Mouse (Mus musculus) CH12.LX (cell line): ENCODE results near the gene Pbrm1. TPM values are rescaled to one million over a fixed set of nuclear protein-coding genes. Genes with fewer than 3 reads are reported as not detected.

Experiments used
- DNase-seq: peaks from one replicate; pipeline ENCODE4 v3.0.0-alpha.2; 2013; ENCODE audit errors: extremely low read depth
- H3K27ac ChIP-seq: 2 replicates; pipeline ENCODE4 v1.5.1; 2012; ENCODE audit warnings: low read depth, mild to moderate bottlenecking, control low read depth, moderate library complexity; ENCODE audit not compliant: insufficient read depth
- H3K27me3 ChIP-seq: replicated peaks from 2 replicates; pipeline ENCODE3; 2012; ENCODE audit warnings: inconsistent platforms
- H3K36me3 ChIP-seq, 2 experiments: replicated peaks in 1 of 2; 2 replicates each; pipeline versions ENCODE3 to v1.6.1; 2012; ENCODE audit warnings: inconsistent platforms in 1 of 2, low read length in 1 of 2, mild to moderate bottlenecking in 1 of 2, mixed read lengths in 1 of 2, moderate library complexity in 1 of 2; ENCODE audit not compliant: control insufficient read depth in 1 of 2, insufficient read depth in 1 of 2
- H3K4me1 ChIP-seq, 2 experiments: 2 replicates each; pipeline ENCODE4 v1.6.1; 2012; ENCODE audit warnings: inconsistent platforms in 1 of 2, moderate library complexity in 1 of 2; ENCODE audit not compliant: insufficient read depth in 2 of 2, control insufficient read depth in 1 of 2
- H3K4me2 ChIP-seq: 2 replicates; pipeline ENCODE4 v1.6.1; 2012; ENCODE audit warnings: low read depth, mild to moderate bottlenecking, control low read depth; ENCODE audit not compliant: poor library complexity, insufficient read depth, severe bottlenecking
- H3K4me3 ChIP-seq, 3 experiments: fragments of 150-350 bp in 1 of 3; sonication (generic) in 1 of 3; replicated peaks in 1 of 3; 2 replicates each; pipeline versions ENCODE3 to v1.5.1; 2011 to 2012; ENCODE audit warnings: low read depth in 2 of 3, low read length in 2 of 3, mild to moderate bottlenecking in 2 of 3, moderate library complexity in 2 of 3, control low read depth in 1 of 3, improper control_type of control experiment in 1 of 3, inconsistent platforms in 1 of 3, mixed read lengths in 1 of 3; ENCODE audit not compliant: poor library complexity in 1 of 3
- H3K79me2 ChIP-seq: replicated peaks from 2 replicates; pipeline ENCODE4 v1.6.1; 2012; ENCODE audit warnings: mild to moderate bottlenecking, moderate library complexity; ENCODE audit not compliant: control insufficient read depth, poor library complexity, insufficient read depth, severe bottlenecking; ENCODE audit errors: extremely low read depth
- H3K9ac ChIP-seq: 2 replicates; pipeline ENCODE4 v1.6.1; 2012; ENCODE audit warnings: low read depth, mild to moderate bottlenecking, control low read depth, moderate library complexity; ENCODE audit not compliant: insufficient read depth
- H3K9me3 ChIP-seq: replicated peaks from 2 replicates; pipeline ENCODE3; 2012; ENCODE audit warnings: low read length, inconsistent platforms, mixed read lengths
- CHD1 ChIP-seq: IDR thresholded peaks from 2 replicates; pipeline ENCODE4 v1.6.1; 2012; ENCODE audit warnings: low read depth, low read length, improper control_type of control experiment, inconsistent platforms
- CHD2 ChIP-seq: IDR thresholded peaks from 2 replicates; pipeline ENCODE4 v1.6.1; 2011; ENCODE audit warnings: low read length, improper control_type of control experiment
- ELF1 ChIP-seq: IDR thresholded peaks from 2 replicates; pipeline ENCODE4 v1.6.1; 2014; ENCODE audit warnings: low read depth, mild to moderate bottlenecking, inconsistent platforms, low read length, improper control_type of control experiment
- EP300 ChIP-seq: IDR thresholded peaks from 2 replicates; pipeline ENCODE4 v1.6.1; 2011; ENCODE audit warnings: low read length, improper control_type of control experiment
- GABPA ChIP-seq: IDR thresholded peaks from 2 replicates; pipeline ENCODE4 v1.6.1; 2012; ENCODE audit warnings: low read depth, low read length, improper control_type of control experiment, inconsistent platforms; ENCODE audit not compliant: insufficient replicate concordance
- HCFC1 ChIP-seq: IDR thresholded peaks from 2 replicates; pipeline ENCODE4 v1.6.1; 2012; ENCODE audit warnings: low read depth, mild to moderate bottlenecking, inconsistent platforms, low read length, improper control_type of control experiment
- JUN ChIP-seq: IDR thresholded peaks from 2 replicates; pipeline ENCODE4 v1.6.1; 2011; ENCODE audit warnings: low read depth, mild to moderate bottlenecking, low read length, improper control_type of control experiment, moderate library complexity; ENCODE audit not compliant: insufficient read depth
- JUND ChIP-seq: conservative IDR thresholded peaks from 2 replicates; pipeline ENCODE4 v1.6.1; 2011; ENCODE audit warnings: low read depth, low read length, improper control_type of control experiment
- MAFK ChIP-seq: IDR thresholded peaks from 2 replicates; pipeline ENCODE4 v1.6.1; 2011; ENCODE audit warnings: low read length, improper control_type of control experiment; ENCODE audit not compliant: insufficient replicate concordance
- MAX ChIP-seq: IDR thresholded peaks from 2 replicates; pipeline ENCODE4 v1.6.1; 2011; ENCODE audit warnings: low read length, improper control_type of control experiment
- MEF2A ChIP-seq: IDR thresholded peaks from 2 replicates; pipeline ENCODE4 v1.6.1; 2014; ENCODE audit warnings: low read depth, mild to moderate bottlenecking, inconsistent platforms, low read length, improper control_type of control experiment, borderline replicate concordance
- MXI1 ChIP-seq: IDR thresholded peaks from 2 replicates; pipeline ENCODE4 v1.6.1; 2011; ENCODE audit warnings: mild to moderate bottlenecking, low read depth, low read length, improper control_type of control experiment
- MYC ChIP-seq: IDR thresholded peaks from 2 replicates; pipeline ENCODE4 v1.6.1; 2011; ENCODE audit warnings: low read depth, mild to moderate bottlenecking, improper control_type of control experiment, low read length
- NELFE ChIP-seq: IDR thresholded peaks from 2 replicates; pipeline ENCODE4 v1.6.1; 2011; ENCODE audit warnings: low read depth, low read length, improper control_type of control experiment
- NRF1 ChIP-seq: IDR thresholded peaks from 2 replicates; pipeline ENCODE4 v1.6.1; 2014; ENCODE audit warnings: low read depth, mild to moderate bottlenecking, inconsistent platforms, low read length, improper control_type of control experiment, moderate library complexity
- POLR2AphosphoS2 ChIP-seq: IDR thresholded peaks from 2 replicates; pipeline ENCODE4 v1.6.1; 2011; ENCODE audit warnings: low read depth, low read length, improper control_type of control experiment
- RAD21 ChIP-seq: IDR thresholded peaks from 2 replicates; pipeline ENCODE4 v1.6.1; 2011; ENCODE audit warnings: low read depth, mild to moderate bottlenecking, low read length, improper control_type of control experiment, moderate library complexity
- RCOR1 ChIP-seq: conservative IDR thresholded peaks from 2 replicates; pipeline ENCODE4 v1.6.1; 2012; ENCODE audit warnings: low read depth, mild to moderate bottlenecking, inconsistent platforms, low read length, improper control_type of control experiment
- SIN3A ChIP-seq: IDR thresholded peaks from 2 replicates; pipeline ENCODE4 v1.6.1; 2012; ENCODE audit warnings: low read length, improper control_type of control experiment, inconsistent platforms
- SMC3 ChIP-seq: IDR thresholded peaks from 2 replicates; pipeline ENCODE4 v1.6.1; 2011; ENCODE audit warnings: low read depth, low read length, improper control_type of control experiment
- UBTF ChIP-seq: IDR thresholded peaks from 2 replicates; pipeline ENCODE4 v1.6.1; 2012; ENCODE audit warnings: low read depth, mild to moderate bottlenecking, inconsistent platforms, low read length, improper control_type of control experiment, moderate library complexity
- USF1 ChIP-seq: IDR thresholded peaks from 2 replicates; pipeline ENCODE4 v1.6.1; 2014; ENCODE audit warnings: low read depth, mild to moderate bottlenecking, inconsistent platforms, low read length, improper control_type of control experiment
- USF2 ChIP-seq: conservative IDR thresholded peaks from 2 replicates; pipeline ENCODE4 v1.6.1; 2011; ENCODE audit warnings: low read depth, low read length, improper control_type of control experiment
- ZC3H11A ChIP-seq: IDR thresholded peaks from 2 replicates; pipeline ENCODE4 v1.6.1; 2012; ENCODE audit warnings: low read depth, mild to moderate bottlenecking, inconsistent platforms, low read length, improper control_type of control experiment
- ZKSCAN1 ChIP-seq: IDR thresholded peaks from 2 replicates; pipeline ENCODE4 v1.6.1; 2012; ENCODE audit warnings: low read depth, inconsistent platforms, low read length, improper control_type of control experiment, borderline replicate concordance
- ZNF384 ChIP-seq: IDR thresholded peaks from 2 replicates; pipeline ENCODE4 v1.6.1; 2012; ENCODE audit warnings: low read depth, low read length, improper control_type of control experiment, inconsistent platforms
- dilution Hi-C: fragments of 300-500 bp; cut with MboI; formaldehyde crosslinking; loops from 2 replicates; pipeline ENCODE4 v1.14.3; 2020; ENCODE audit warnings: low sequenced_read_pairs; ENCODE audit not compliant: extremely low pct_unique_long_range_greater_than_20kb, extremely low pct_ligation_motif_present
- in situ Hi-C: fragments of 300-500 bp; cut with MboI; formaldehyde crosslinking; loops from 3 replicates; pipeline ENCODE4 v1.14.3; 2019; ENCODE audit warnings: low sequenced_read_pairs, low pct_ligation_motif_present, low pct_unique_long_range_greater_than_20kb, mixed read lengths
- polyA plus RNA-seq: library from polyadenylated mRNA; unstranded; fragments of >175 nt; gene quantifications from 2 replicates; pipeline ENCODE4 v1.2.1, GENCODE M21; 2012; ENCODE audit warnings: low read depth; ENCODE audit not compliant: insufficient read length
- total RNA-seq, 2 experiments: library from RNA; depleted of rRNA; stranded (reverse); fragments of 300-350 nt in 1 of 2; fragments of >200 nt in 1 of 2; gene quantifications; 2 replicates each; pipeline ENCODE4 v1.2.3; 2012 to 2014

Gene Pbrm1
- total and polyA plus RNA-seq, 3 experiments: 20.4 to 28.8 (median 22.6) TPM

DNA sequence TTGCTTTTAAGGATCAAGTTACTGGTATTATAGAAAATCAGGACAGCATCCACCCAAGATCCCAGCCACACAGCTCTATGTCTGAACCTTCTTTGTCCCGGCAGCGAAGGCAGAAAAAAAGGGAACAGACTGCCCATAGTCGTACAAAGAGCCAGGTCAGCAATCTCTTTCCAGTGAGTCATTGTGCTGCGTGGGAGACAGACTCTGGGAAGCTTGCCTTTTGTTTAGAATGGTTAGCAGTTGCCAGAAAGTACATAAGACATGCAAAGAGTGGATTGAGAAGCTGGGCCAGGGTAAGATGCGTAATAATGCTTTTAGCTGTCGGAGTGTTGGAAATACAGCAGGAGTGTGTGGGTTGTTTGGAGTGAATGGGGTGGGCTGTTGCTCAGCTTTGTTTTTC is 44.7 kb upstream of the Pbrm1 start:
- H3K36me3 ChIP-seq: peaks cover 22 to 68% of the 10 kb centered on the region in 2 experiments
- no peaks in the 10 kb centered on the region for H3K4me1 ChIP-seq
- no peak for DNase-seq
- no peak overlapping the region for H3K4me3 ChIP-seq
- in situ Hi-C loops (no loop called here), dilution Hi-C loops (no loop called here)
- no peaks in the 10 kb centered on the region for H3K79me2 ChIP-seq
- H3K4me2 ChIP-seq: no peak overlapping the region
- no peaks in the 10 kb centered on the region for H3K27me3 ChIP-seq
- no peak overlapping the region for H3K9ac ChIP-seq
- H3K27ac ChIP-seq: no peak overlapping the region
- H3K9me3 ChIP-seq: no peaks in the 10 kb centered on the region
- TF ChIP-seq HCFC1 (no peak), ZKSCAN1 (no peak), GABPA (no peak), MEF2A (no peak), USF1 (no peak), JUND (no peak), MAFK (no peak), NRF1 (no peak), RAD21 (no peak), CHD1 (no peak), ZC3H11A (no peak), SIN3A (no peak), ELF1 (no peak), UBTF (no peak), USF2 (no peak), NELFE (no peak), MXI1 (no peak), POLR2AphosphoS2 (no peak), SMC3 (no peak)

DNA sequence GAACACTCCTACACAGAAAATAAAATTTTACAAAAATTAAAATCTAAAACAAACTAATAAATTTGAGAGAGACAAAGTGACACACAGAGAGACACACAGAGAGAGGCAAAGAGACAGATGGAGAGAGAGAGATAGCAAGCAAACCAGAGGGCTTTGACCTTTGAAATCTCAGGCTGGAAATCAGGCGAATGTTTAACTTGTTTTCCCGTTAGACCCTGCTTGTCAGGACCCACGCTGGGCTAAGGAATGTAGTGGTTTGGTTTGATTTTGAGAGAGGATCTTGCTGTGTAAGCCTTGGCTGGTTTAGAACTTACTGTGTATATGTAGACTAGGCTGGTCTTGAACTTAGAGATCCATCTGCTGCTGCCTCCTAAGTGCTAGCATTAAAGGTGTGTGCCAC is 42.7 kb upstream of the Pbrm1 start:
- Histone ChIP-seq H3K9me3 (no peaks in the 10 kb centered on the region), H3K4me1 (no peaks in the 10 kb centered on the region), H3K27me3 (no peaks in the 10 kb centered on the region), H3K9ac (no peak overlapping the region), H3K4me3 (no peak overlapping the region), H3K36me3 (peaks cover 18 to 62% of the 10 kb centered on the region in 2 experiments), H3K4me2 (no peak overlapping the region), H3K27ac (no peak overlapping the region), H3K79me2 (no peaks in the 10 kb centered on the region)
- in situ Hi-C loops: no loop called here
- DNase-seq: no peak
- dilution Hi-C loops: no loop called here
- no peak for TF ChIP-seq JUN
- TF ChIP-seq EP300: no peak
- TF ChIP-seq ZNF384: no peak
- TF ChIP-seq MYC: no peak
- TF ChIP-seq HCFC1: no peak
- no peak for TF ChIP-seq GABPA
- no peak for TF ChIP-seq MAX
- TF ChIP-seq CHD2: no peak
- TF ChIP-seq RCOR1: no peak
- no peak for TF ChIP-seq MXI1
- no peak for TF ChIP-seq MEF2A
- no peak for TF ChIP-seq NRF1
